Mouse (Mus musculus) cerebellum, adult 8-10 months (tissue): ENCODE results near the gene Gstm7.
"Not testable (repeated sequence)": the region's sequence is repeated elsewhere in the genome, so short reads cannot be mapped to it uniquely, and the experiment has no call there.

Experiments used
- DNase-seq: peaks from one replicate; pipeline ENCODE4 v3.0.0; 2022

Gene Gstm7

DNA sequence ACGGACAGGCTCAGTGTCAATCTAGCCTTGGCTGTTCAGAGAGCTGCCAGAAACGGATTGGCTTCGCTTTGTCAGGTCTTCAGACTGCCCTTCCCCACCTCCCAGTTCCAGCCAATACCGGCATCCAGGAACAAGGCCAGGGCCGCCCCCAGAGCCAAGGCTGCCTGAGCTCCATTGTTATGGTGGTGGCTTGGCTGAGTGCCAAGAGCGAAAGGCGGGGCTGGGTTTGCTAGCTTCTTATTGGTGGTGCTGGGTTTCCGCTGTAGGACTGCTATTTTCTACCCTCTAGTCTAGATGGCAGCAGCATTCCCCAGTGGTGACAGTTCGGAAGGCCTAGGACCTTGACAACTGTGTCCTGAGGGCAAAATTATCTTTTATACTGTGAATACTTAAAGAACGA lies at the start of gene Gstm7:
Gene Gstm7, minus strand, starts transcription at position 148 of the 400 bp plus-strand sequence.
- DNase-seq = peak; percentile 85

DNA sequence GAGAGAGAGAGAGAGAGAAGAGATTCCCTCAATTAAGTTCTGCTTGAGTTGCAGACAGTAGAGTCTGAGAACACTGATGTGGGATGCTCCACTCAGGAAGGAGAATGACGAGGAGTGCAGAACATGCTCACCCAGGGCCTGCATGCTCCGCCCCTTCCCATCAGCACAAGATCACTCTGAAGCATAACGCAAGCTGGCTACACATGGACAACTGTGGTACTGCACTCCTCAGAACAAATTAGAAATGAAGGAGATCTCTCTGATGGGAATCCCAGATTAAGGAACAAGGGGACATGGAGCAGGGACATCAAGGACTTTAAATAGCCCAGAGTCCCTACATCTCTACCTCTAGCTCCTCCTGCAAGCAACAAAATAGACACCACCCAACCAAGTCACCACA lies 49.6 kb upstream of the Gstm7 start:
- no peak for DNase-seq

DNA sequence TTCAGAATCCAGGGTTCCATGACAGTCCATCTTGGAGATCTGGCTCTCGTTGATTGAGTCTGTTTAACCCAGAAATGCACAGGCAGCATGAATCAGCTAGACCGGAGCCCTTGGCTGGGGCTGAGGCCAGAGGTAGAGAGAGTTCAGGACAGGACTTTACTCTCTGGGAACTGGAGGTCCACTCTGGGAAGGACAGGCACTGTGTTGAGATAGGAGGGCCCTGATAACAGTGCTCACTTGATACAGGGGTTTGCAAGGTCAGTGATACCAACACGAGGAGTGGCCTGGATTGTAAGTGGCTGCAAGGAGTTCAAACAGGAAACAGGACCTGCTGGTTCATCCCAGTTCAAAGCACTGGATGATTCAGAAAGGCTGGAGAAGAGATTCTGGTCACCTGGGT lies 46.1 kb upstream of the Gstm7 start:
- DNase-seq = no peak

DNA sequence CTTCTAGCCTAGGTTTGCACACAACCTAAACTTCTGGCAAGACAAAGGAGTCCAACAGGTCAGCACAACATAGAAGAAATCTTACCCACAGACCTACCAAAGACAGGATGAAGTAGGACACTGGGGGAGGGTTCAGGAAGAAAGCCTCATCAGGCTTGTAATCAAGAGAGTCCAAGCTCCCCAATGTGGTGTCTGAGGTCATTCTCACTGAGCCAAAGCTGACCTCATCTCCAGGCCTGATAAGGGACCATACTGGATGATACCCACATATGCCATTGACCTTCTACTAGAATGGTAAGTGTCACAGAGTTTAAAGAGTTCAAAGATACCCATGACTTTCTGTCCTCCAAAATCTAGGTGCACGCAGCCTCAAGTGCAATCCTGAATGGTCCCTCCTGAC lies 42.6 kb upstream of the Gstm7 start:
- no peak for DNase-seq

DNA sequence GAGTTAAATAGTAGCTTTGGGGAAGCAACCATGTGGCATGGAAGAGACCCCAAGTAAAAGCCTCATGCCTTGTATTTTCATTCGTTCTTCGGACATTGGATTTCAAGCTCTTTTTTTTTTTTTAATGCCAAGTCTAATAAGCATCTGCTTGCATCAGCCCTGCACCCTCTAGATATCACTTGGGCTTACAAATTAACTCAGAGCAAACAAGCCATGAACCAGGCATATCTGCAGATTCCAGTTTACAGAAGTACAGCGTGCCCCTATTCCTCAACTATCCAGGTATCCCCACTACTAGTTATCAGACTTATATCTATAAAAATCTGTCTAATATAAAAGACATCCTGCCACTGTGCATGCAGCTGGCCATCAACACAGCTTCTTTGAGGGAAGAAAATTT lies 40.5 kb upstream of the Gstm7 start:
- no peak for DNase-seq

DNA sequence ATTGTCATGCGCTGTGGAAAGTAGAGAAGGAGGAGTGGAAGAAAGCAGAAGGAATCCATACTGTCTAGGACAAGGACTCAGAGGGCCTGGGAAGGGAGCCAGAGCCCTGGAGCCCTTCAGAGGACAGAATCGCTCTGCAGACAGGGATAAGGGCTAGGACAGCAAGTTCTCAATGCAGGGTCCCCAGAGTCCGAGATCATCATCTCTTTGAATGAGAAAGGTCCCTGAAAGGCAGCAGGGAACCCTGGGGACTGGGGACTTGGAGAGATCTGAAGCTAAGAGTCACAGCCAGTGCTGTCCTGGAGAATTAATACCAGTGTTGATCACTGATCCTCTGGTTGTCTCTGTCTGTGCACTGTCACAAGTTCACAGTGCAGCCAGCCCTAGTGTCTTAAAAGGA lies 39.5 kb upstream of the Gstm7 start:
- DNase-seq = not testable (repeated sequence)

DNA sequence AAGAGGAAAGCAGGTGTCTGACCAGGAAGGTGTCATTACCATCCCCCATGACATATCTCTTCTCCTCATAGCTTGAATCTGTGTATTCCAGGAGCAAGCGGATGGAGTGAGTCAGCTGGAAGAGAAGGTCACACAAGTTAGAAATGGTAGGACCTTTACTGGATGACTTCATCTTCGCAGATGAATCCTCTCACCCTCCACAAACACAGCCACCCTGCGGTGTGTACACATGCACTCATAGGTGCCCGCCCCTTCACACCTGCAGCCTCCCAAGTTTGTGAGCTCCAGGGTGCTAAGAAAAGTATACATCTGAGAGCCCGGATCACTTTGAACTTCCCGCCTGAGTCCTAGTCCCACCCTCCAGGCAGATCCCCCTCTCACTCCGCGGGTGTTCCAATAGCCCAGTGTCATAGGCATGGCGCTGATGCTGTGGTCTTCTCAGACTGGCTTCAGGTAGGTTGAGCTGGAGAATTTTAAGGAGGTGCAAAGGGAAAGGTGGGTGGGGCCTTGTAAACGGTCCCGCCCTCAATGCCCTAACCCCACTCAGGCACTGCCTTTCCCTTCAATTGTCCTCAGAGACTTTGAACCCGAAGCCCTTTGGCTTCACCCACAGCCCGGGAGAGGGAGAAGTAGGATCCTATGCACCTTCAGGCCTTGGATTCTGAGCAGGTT lies 37.2 kb upstream of the Gstm7 start, which contains the start of gene Gstm3:
Gene Gstm3, minus strand, starts transcription at position 560 of the 672 bp plus-strand sequence.
- DNase-seq = no peak

DNA sequence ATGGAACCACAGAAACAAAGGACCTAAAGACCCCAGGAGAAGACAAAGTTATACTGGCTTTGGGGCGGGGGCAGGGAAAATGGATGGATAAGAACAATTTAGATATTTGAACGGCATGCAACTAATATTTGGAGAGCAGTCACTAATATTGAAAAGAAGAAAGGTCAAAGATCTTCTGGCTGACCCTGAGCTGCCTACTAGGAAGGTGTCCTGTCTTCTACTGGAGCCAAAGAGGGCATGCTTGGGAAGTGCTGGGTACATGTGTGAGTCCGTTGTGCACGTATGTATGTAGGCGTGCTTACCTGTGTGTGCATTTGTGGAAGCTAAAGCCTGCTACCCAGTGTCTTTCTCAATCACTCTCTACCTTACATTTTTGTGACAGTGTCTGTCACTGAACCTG lies 35.0 kb upstream of the Gstm7 start:
- no peak for DNase-seq

DNA sequence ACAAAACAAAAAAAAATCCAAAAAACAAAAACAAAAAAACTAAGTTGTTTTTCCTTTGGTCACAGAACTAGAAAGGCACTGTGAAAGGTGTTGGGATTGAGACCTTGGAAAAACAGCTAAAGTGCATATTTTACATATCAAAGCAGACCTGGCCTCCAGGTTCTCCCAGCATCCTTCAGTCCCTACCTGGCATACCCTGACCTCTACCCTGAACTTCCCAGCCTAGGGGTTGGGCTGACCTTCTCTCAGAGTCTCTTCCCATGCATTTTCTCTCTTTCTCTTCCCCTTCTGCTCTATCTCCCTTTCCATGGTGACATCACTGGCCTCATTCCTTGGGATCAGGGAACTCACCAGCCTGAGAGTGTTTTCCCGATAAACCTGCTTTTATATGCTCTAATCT lies 34.0 kb upstream of the Gstm7 start:
- no peak for DNase-seq

DNA sequence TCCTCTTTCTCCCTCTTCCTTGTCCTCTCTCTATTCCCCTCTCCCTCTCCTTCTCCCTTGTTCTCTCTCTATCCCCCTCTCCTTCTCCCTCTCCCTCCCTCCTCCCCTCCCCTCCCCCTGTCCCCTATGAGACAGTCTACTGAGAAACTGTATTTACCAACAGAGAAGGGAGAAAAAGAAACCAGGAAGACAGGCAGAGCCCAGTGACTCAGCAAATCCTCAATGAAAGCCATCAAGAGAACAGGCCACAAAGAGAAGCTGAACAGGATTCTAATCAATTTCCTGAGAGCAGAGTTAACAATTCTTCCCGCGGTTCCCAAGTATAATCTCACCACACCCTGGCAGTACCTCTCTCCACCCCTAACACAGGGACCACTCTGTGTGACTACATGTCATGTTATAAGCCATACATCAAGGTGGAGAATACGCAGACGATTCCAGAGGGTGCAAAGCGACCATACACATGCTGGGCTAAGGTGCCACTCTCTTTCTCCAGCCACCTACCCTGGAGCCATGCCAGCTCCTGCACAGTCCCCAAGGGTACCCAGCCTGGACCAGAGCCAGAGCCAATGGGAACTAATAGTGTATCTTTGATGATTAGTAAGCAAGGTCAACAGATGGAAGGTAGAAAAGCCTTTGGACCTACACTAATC lies 33.2 kb upstream of the Gstm7 start:
- no peak for DNase-seq

DNA sequence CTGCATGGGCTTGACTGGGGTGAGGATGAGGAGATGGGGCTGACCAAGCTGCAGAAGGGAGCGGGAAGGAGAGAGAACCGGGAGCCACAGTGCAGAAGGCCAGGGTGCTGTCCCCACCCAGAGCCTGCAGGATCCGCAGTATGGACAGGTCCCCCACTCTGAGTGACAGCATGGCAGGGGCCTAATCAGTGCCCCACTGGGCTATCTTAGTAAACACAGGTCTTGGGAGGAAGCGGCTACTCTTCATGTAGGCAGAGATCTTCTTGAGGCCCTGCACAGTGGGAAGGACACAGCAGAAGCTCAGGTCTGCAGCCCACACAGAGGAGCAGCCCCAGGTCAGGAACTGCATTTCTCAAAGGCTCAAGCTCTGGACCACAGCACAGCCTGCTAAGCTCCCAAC lies 32.4 kb upstream of the Gstm7 start:
- no peak for DNase-seq

DNA sequence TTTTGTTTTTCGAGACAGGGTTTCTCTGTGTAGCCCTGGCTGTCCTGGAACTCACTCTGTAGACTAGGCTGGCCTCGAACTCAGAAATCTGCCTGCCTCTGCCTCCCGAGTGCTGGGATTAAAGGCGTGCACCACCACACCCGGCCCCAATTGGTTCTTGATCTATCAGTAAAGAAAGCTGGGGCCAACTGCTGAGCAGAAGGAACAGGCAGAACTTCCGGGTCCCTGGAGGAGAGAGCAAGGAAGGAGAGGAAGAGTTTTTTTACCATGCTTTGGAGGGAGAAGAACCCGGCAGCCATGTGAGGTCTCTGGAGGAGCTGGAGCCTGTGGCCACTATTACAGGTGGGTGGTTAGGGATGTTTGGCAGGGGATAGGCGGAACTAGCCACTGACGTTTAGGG lies 23.6 kb upstream of the Gstm7 start:
- not testable (repeated sequence) for DNase-seq

DNA sequence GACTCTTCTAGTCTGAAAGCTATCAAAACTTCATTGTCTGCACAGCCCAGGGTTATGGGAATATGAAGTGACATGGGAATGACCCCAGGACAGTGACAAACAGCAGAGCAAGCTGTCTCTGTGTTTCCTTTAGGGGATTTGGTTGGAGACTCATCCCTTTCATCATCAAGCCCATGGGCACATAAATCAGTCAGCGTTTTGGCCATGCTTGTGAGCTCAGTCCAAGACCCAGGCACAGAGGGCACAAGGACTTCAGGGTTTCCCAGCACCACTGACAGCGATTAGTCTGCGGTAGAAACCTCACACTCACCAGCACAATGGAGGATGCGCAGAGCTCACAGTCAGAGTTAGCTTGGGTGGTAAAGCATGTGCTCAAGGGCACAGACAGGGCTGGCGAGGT lies 22.3 kb upstream of the Gstm7 start:
- DNase-seq = no peak

DNA sequence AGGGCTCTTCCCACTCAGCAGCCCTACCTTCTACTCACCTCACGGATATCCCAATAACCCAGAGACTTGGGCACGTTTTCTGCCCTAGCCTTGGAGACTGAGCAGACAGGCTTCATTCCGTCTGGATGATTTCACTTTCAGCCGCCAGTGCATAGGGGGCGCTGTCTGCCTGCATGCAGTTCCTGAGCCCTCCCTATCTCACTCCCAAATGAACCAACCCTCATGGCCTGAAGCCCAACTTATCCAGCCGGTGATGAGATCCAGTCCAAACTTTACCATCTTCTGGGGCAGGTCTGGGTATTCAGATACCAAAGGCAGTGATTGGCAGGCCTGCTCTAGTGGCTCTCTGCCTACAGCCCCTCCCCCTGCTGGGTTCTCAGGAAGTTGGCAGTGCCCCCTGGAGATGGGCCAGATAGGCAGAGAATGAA lies 21.7 kb upstream of the Gstm7 start:
- DNase-seq = peak; percentile 26

DNA sequence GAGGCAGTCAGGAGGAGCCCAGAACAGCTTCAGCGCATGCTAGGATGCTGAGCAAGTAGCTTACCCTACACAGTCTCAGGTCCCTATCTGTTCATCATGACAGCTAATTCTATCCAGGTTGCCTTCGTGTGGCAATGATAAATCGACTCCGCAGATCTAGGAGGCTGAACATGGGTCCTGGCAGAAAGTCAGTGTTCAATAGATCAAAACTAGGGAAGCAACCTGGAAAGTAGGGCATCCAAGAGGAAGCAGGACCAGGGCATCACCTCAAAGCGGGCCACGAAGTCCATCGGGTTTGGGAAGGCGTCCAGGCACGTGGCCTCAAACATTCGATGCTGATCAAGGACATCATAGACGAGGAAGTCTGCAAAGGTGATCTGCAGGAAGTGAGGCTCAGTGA lies 18.9 kb upstream of the Gstm7 start:
- DNase-seq = no peak

DNA sequence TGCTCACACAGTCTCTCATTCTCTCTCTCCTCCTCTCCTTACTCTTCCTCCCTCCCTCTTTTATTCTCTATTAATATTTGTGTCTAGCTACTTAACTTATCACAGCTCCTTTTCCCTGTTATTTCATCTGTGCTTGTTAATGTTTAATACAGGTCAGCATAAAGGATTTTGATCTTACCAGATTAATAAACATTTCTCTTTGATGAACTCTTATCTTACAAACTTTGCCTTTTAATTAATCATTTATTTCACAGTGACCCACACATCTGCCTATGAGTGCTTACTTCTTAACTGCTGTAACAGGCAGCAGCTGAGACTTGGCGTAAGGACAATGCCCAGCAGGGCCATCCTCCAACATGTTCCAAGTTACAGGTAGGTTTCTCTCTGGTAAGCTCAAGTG lies 17.8 kb upstream of the Gstm7 start:
- DNase-seq = not testable (repeated sequence)

DNA sequence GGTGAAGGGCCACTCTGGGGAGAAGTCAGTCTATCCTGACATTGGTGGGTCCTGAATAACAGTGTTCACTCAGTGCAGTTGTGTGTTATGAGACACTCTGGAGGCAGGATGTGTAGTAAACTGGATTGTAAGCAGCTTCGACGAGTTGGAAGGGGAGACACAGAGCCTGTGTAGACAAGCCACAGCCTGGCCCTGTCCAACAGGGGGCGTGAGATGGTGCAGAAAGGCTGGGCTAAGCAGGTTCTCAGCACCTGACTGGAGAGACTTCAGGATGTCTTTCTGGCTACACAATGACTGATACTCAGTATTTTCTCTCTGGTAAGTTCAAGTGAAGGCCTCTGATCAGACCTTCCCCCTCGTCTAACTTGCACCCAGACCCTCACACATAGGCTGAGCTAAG lies 14.1 kb upstream of the Gstm7 start:
- DNase-seq = no peak

DNA sequence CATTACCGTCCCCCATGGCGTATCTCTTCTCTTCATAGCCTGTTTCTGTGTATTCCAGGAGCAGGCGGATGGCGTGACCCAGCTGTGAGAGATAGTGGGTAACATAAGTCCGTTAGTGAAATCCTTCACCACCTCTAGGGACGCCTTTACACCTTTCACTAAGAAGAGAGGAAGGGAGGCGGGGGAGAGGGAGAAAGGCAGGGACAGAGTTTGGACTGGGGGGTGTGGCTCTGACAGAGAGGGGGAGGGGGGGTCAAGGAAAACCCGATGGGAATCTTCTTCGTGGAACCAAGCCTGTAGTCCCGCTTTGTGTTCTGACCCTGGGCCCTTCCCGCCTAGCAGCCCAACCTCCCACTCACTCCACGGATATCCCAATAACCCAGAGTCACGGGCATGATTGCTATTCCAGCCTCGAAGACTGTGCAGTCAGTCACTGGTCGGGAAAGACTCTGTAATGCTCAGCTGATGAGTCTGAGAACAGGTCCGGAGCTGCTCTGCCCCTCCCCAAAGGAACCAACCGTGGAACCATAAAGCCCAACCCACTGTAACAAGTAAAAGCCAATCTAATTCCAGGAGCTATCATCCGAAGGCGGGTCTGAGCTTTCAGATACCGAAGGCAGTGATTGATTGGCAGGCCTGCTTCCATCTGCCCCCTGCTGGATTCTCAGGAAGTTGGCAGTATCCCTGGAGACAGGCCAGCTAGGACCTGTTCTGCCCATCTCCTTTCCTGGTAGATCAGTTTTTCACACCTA lies 11.8 kb upstream of the Gstm7 start, which contains the start of gene Gstm6:
Gene Gstm6, minus strand, starts transcription at position 511 of the 752 bp plus-strand sequence.
- no peak for DNase-seq

DNA sequence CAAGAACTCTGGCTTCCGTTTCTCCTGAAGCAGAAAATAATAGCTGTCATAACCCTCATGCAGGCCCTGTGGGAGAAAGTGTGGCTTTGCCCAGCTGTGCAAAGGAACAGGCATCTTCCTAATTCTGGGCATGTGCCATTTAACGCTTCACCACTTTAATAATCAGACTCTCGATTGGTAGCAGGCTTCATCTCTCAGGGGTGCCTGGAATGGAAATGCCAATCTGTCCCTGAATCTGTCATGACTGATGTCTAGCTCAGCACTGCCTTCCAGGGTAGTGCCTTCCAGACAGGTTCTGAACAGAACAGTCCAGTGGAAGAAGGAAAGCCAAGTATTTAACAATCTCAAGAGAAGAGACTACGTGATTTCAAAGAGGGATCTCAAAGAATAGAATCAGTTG lies 9.6 kb upstream of the Gstm7 start:
- DNase-seq = no peak

DNA sequence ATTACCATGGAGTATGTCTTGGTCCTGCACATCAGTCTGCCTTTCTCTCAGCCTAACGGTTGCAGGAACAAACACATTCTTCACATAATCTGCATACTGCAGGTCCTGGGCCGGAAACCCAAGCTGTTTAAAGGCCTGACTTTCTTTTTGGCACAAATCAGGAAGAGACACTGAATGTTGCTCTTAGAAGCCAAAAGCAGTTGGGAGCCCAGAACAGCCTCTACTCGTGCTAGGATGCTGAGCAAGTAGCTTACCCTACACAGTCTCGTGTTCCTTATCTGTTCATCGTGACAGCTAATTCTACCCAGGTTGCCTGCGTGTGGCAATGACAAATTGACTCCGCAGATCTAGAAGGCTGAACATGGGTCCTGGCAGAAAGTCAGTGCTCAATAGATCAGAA lies 8.9 kb upstream of the Gstm7 start:
- DNase-seq = no peak

DNA sequence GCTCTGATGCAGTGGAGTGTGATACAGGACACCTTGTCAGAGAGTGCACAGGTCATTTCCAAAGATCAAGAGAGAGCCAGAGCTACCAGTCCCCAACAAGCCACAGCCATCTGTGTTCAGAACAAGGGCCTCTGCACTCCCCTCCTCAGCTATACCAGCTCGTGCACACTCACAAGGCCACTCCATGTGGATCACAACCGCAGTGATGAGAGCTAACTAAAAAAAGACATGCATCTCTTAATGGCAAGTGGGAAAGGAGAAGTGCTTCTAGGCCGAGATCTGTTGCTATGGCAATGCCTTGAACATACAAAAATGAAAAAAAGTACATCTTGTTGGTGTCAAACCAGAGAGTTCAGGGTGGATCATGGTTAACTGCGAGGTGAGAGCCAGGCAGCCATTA lies 8.2 kb upstream of the Gstm7 start:
- no peak for DNase-seq

DNA sequence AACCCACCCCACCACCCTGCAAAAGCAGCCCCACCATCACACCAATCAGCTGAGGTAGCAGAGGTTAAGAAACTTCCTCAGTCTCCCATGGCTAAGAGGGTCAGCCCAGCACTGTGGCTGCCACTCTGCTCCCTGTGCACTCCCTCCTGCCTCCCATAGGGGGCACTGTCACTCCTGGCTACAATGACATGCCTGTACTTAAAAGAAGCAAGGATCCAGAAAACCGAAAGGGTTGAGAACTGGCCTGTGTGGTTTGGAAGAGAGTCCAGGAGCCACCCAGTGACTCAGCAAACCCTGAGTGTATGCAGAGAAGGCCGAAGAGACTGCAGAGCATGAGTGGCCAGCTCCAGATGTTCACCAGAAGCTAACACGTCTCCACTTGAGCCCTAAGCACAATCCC lies 7.8 kb upstream of the Gstm7 start:
- DNase-seq = peak; percentile 26

DNA sequence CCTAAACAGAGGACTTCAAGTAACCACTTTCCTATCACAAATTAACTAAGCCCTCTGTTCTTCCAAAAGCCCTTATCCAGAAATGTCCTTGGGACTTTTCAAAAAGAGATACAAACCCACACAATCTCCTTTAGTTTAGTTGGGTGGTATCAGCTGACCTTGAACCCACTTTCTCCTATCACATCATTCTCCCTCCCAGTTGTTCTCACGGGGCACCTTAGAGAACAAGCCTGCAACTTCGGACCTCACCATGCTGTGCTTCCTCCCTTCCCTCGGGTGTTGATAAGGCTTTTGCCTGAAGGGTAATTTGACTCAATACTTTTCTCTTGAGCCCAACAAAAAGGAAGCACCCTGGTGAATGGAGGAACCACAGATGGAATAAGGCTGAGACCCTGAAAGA lies 4.3 kb upstream of the Gstm7 start:
- no peak for DNase-seq

DNA sequence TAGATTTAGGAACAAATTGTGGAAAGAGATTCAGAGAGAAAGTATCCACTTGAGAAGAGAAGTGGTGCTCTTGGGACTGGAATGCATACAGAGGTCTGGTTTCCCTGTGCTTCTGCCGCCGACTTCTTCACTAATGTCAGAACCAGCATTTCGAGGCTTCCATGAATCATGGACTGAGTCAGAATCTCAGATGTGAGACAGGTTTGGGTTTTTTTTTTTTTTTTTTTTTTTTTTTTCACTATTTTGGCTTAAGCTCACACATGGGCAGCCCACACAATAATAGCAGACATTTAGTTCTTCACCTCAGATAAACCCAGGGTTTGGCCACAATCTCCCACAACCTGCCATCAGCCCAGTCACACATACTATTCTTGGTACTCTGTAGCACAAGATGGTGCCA lies 3.7 kb upstream of the Gstm7 start:
- no peak for DNase-seq
